Mouse (Mus musculus) urinary bladder, postnatal 4 days (tissue): ENCODE results near the gene Vsig2.

Experiments used
- DNase-seq, 2 experiments: peaks; one replicate each; pipeline ENCODE4 v3.0.0; 2021 to 2022; ENCODE audit warnings: low spot score in 2 of 2

The Vsig2 gene

GRCm38 (mm10) chr9:37539170-37540025 is at the start of gene Vsig2:
Vsig2 (plus strand) TSS chr9:37539255.
- peak in 1 of 2 experiments; percentile 19 for DNase-seq

- DNase-seq: peak; percentile 49 to 61
Measured at GRCm38 (mm10) chr9:37489446-37490120, 49.5 kb upstream of the Vsig2 start.

GRCm38 (mm10) chr9:37495761-37496160 is 43.3 kb upstream of the Vsig2 start:
- DNase-seq: no peak

GRCm38 (mm10) chr9:37496325-37496724 is 42.7 kb upstream of the Vsig2 start:
- no peak for DNase-seq

GRCm38 (mm10) chr9:37500201-37500600 is 38.9 kb upstream of the Vsig2 start:
- no peak for DNase-seq

- DNase-seq: no peak
Measured at GRCm38 (mm10) chr9:37501170-37501569, 37.9 kb upstream of the Vsig2 start.

- no peak for DNase-seq
Measured at GRCm38 (mm10) chr9:37504348-37504747, 34.7 kb upstream of the Vsig2 start.

GRCm38 (mm10) chr9:37506023-37506422 is 33.0 kb upstream of the Vsig2 start:
- DNase-seq: no peak

GRCm38 (mm10) chr9:37512097-37512496 is 27.0 kb upstream of the Vsig2 start:
- DNase-seq: no peak

- no peak for DNase-seq
Measured at GRCm38 (mm10) chr9:37514456-37514855, 24.6 kb upstream of the Vsig2 start.

- DNase-seq: no peak
Measured at GRCm38 (mm10) chr9:37517467-37517866, 21.6 kb upstream of the Vsig2 start.

- DNase-seq: no peak
Measured at GRCm38 (mm10) chr9:37518991-37519390, 20.1 kb upstream of the Vsig2 start.

- DNase-seq: no peak
Measured at GRCm38 (mm10) chr9:37519995-37520394, 19.1 kb upstream of the Vsig2 start.

GRCm38 (mm10) chr9:37525461-37525860 is 13.6 kb upstream of the Vsig2 start:
- DNase-seq: no peak

GRCm38 (mm10) chr9:37526443-37527395 is 12.3 kb upstream of the Vsig2 start:
- no peak for DNase-seq

- peak; percentile 48 to 70 for DNase-seq
Measured at GRCm38 (mm10) chr9:37527396-37528224, 11.4 kb upstream of the Vsig2 start, which contains the start of gene Esam. Esam (plus strand) TSS chr9:37528078.

GRCm38 (mm10) chr9:37528225-37528970 is 10.7 kb upstream of the Vsig2 start:
- DNase-seq: no peak

GRCm38 (mm10) chr9:37530031-37530887 is 8.8 kb upstream of the Vsig2 start:
- no peak for DNase-seq
